ENCODE assay signal across 20 mouse cellular contexts in genomic region chrX:142833164-142833796, GRCm38 (mm10).
A peak's percentile ranks its signal among the peaks of the same experiment; 100 is the strongest.
DNase-seq lines count a peak whose midpoint lies in the region; ATAC-seq and TF ChIP-seq lines count a peak whose summit lies in the region.
"Had no signal": no experiment of that assay in that cellular context is flagged by ENCODE, and none has a peak within 500 bp of the region (broad histone marks: within the 10 kb centered on the region; RNA-seq: fewer than 3 reads in every experiment).

No protein-coding gene starts in this region.

- TF ChIP-seq POLR2A in testis, adult 2 months (IDR thresholded peaks at IDR 0.05; ENCODE audit: control insufficient read depth, low read depth, low read length), result no peak

- intact Hi-C loops in heart, postnatal 14 days (cut with DNase I), result no loop called here

- H3K9me3 ChIP-seq in heart, embryonic 15.5 days (replicated peaks), result no peaks in the 10 kb centered on the region
- H3K9me3 ChIP-seq: embryonic facial prominence, embryonic 12.5 days; hindbrain, embryonic 10.5 days; limb, embryonic 15.5 days; neural tube, embryonic 15.5 days had no signal

- H3K9ac ChIP-seq in heart, embryonic 15.5 days, result no peak overlapping the region
- H3K9ac ChIP-seq: embryonic facial prominence, embryonic 12.5 days; forebrain, postnatal 0 days; limb, embryonic 15.5 days; neural tube, embryonic 15.5 days had no signal

- H3K4me3 ChIP-seq in testis, adult 2 months (ENCODE audit: control insufficient read depth, low read depth, low read length), result no peak overlapping the region
- H3K4me3 ChIP-seq in heart, embryonic 15.5 days, result no peak overlapping the region
- H3K4me3 ChIP-seq: embryonic facial prominence, embryonic 12.5 days; gastrocnemius, adult 2 months; hindbrain, embryonic 10.5 days; limb, embryonic 15.5 days; neural tube, embryonic 15.5 days had no signal

- TF ChIP-seq CTCF in testis, adult 2 months (IDR thresholded peaks at IDR 0.05; ENCODE audit: control insufficient read depth, insufficient read depth, insufficient replicate concordance, low read depth, low read length), result no peak

- H3K4me2 ChIP-seq in heart, embryonic 15.5 days, result no peak overlapping the region
- H3K4me2 ChIP-seq: embryonic facial prominence, embryonic 12.5 days; limb, embryonic 15.5 days; midbrain, embryonic 11.5 days; neural tube, embryonic 15.5 days had no signal

- peak overlapping the region; percentile 87 for H3K27ac ChIP-seq in testis, adult 2 months (ENCODE audit: control insufficient read depth, insufficient read depth, low read depth, low read length)
- H3K27ac ChIP-seq in heart, embryonic 15.5 days, result peak overlapping the region; percentile 83
- H3K27ac ChIP-seq: embryonic facial prominence, embryonic 12.5 days; gastrocnemius, adult 2 months; hindbrain, embryonic 10.5 days; limb, embryonic 15.5 days; neural tube, embryonic 15.5 days had no signal

- ATAC-seq in heart, embryonic 15.5 days (replicated peaks; ENCODE audit: insufficient number of reproducible peaks, insufficient read depth, low FRiP score, low read depth), result peak; percentile 76
- ATAC-seq: forebrain, postnatal 0 days had no signal

- DNase-seq in heart, adult 11 months, result peak; percentile 95
- DNase-seq in heart, postnatal 14 days, result no peak
- no peak for DNase-seq in testis, postnatal 10 days (ENCODE audit: low spot score)
- DNase-seq in cerebellum, postnatal 36 days, result no peak
- DNase-seq in spleen, postnatal 4 days (ENCODE audit: low spot score in 2 of 2), result no peak
- DNase-seq: B cell, adult 2 months; cerebellum, adult 11-12 months; forebrain, postnatal 0 days; gastrocnemius, adult 2 months; kidney, postnatal 36 days; lung, adult 2 months; lung, postnatal 4 days; thymus, postnatal 25 days had no signal

- no peaks in the 10 kb centered on the region for H3K27me3 ChIP-seq in testis, adult 2 months (ENCODE audit: control insufficient read depth, insufficient read depth, low read length)
- H3K27me3 ChIP-seq in heart, embryonic 15.5 days, result no peaks in the 10 kb centered on the region
- H3K27me3 ChIP-seq: embryonic facial prominence, embryonic 12.5 days; neural tube, embryonic 15.5 days had no signal

- 51% methylated on average over 13 of the region's 13 CpGs for WGBS in heart, embryonic 15.5 days

- peaks cover 5% of the 10 kb centered on the region for H3K4me1 ChIP-seq in testis, adult 2 months (ENCODE audit: control insufficient read depth, insufficient read depth, low read length)
- peaks cover 47% of the 10 kb centered on the region for H3K4me1 ChIP-seq in heart, embryonic 15.5 days (replicated peaks)
- H3K4me1 ChIP-seq: embryonic facial prominence, embryonic 12.5 days; neural tube, embryonic 15.5 days had no signal

- H3K36me3 ChIP-seq in testis, adult 2 months (ENCODE audit: control insufficient read depth, insufficient read depth, low read length), result no peaks in the 10 kb centered on the region
- H3K36me3 ChIP-seq in heart, embryonic 15.5 days, result no peaks in the 10 kb centered on the region
- H3K36me3 ChIP-seq: embryonic facial prominence, embryonic 12.5 days; limb, embryonic 15.5 days; neural tube, embryonic 15.5 days had no signal
